Mouse (Mus musculus) heart, embryonic 15.5 days (tissue): ENCODE measurements around the gene 9530068E07Rik. TPM values are rescaled to one million over a fixed set of nuclear protein-coding genes. Genes with fewer than 3 reads are reported as not detected.

Source experiments
- ATAC-seq: fragments of 200-750 bp; cut with Nextera tagmentation; replicated peaks from 2 replicates; pipeline ENCODE4 v1.8.0; 2017; ENCODE audit warnings: low read depth, moderate TSS enrichment; ENCODE audit not compliant: insufficient number of reproducible peaks, insufficient read depth, low FRiP score
- H3K27ac ChIP-seq: fragments of 300-500 bp; sonication (generic); 2 replicates; pipeline ENCODE4 v1.5.1; 2015; ENCODE audit warnings: mild to moderate bottlenecking, inconsistent platforms
- H3K27me3 ChIP-seq: fragments of 300-500 bp; sonication (generic); 2 replicates; pipeline ENCODE4 v1.6.1; 2015; ENCODE audit warnings: inconsistent platforms
- H3K36me3 ChIP-seq: fragments of 300-500 bp; sonication (generic); 2 replicates; pipeline ENCODE4 v1.6.1; 2015; ENCODE audit warnings: mild to moderate bottlenecking, inconsistent platforms
- H3K4me1 ChIP-seq: fragments of 300-500 bp; sonication (generic); replicated peaks from 2 replicates; pipeline ENCODE4 v1.6.1; 2015; ENCODE audit warnings: inconsistent platforms
- H3K4me2 ChIP-seq: fragments of 300-500 bp; sonication (generic); 2 replicates; pipeline ENCODE4 v1.6.1; 2015; ENCODE audit warnings: inconsistent platforms, mild to moderate bottlenecking, moderate library complexity
- H3K4me3 ChIP-seq: fragments of 300-500 bp; sonication (generic); 2 replicates; pipeline ENCODE4 v1.5.1; 2015; ENCODE audit warnings: mild to moderate bottlenecking, inconsistent platforms
- H3K9ac ChIP-seq: fragments of 300-500 bp; sonication (generic); 2 replicates; pipeline ENCODE4 v1.6.1; 2015; ENCODE audit warnings: mild to moderate bottlenecking, inconsistent platforms
- H3K9me3 ChIP-seq: fragments of 300-500 bp; sonication (generic); replicated peaks from 2 replicates; pipeline ENCODE4 v1.6.1; 2016; ENCODE audit warnings: inconsistent platforms
- WGBS: fragments of 180-500 bp; shearing (Covaris S2); methylation state at CpG from one replicate; pipeline ENCODE4 v1.1.7; 2015; ENCODE audit warnings: mixed read lengths; 5-methylcytosine and 5-hydroxymethylcytosine counted together
- polyA plus RNA-seq: library from polyadenylated mRNA; unstranded; fragments of >200 nt; fragmentation: Nextera tagmentation; extraction: Ambion mirVana; gene quantifications from 2 replicates; pipeline ENCODE4 v1.2.1, GENCODE M21; 2015

Gene 9530068E07Rik
- polyA plus RNA-seq, 1 experiment from 2014 or later: 165 TPM

- no peaks in the 10 kb centered on the region for H3K9me3 ChIP-seq
- ATAC-seq: peak; percentile 80
- peak overlapping the region; percentile 98 for H3K27ac ChIP-seq
- peak overlapping the region; percentile 98 for H3K9ac ChIP-seq
- under 1% methylated on average over 33 of the region's 33 CpGs for WGBS
- H3K27me3 ChIP-seq: no peaks in the 10 kb centered on the region
- H3K4me3 ChIP-seq: peak overlapping the region; percentile 98
- peaks cover 13% of the 10 kb centered on the region; the same call in 1 of the 2 replicates for H3K4me1 ChIP-seq
- 0 out of 2 replicates have a peak, but pooled peaks cover under 1% of the 10 kb centered on the region for H3K36me3 ChIP-seq
- peak overlapping the region; percentile 73 for H3K4me2 ChIP-seq
These were observed 465 bp downstream of the 9530068E07Rik start for GRCm38 (mm10) chr11:52396597-52397188.

GRCm38 (mm10) chr11:52397385-52397987, 1.3 kb downstream of the 9530068E07Rik start:
- Histone ChIP-seq H3K4me2 (peak overlapping the region; percentile 73), H3K4me1 (peaks cover 18% of the 10 kb centered on the region), H3K9me3 (no peaks in the 10 kb centered on the region), H3K27ac (peak overlapping the region; percentile 98; the same call in 1 of the 2 replicates), H3K9ac (peak overlapping the region; percentile 98; the same call in 1 of the 2 replicates), H3K4me3 (peak overlapping the region; percentile 98), H3K27me3 (no peaks in the 10 kb centered on the region), H3K36me3 (no peaks in the 10 kb centered on the region)
- 83% methylated on average over 4 of the region's 4 CpGs for WGBS
- no peak for ATAC-seq

- Histone ChIP-seq H3K4me3 (no peak overlapping the region), H3K4me1 (peaks cover 18% of the 10 kb centered on the region), H3K27me3 (no peaks in the 10 kb centered on the region), H3K4me2 (no peak overlapping the region), H3K9ac (no peak overlapping the region), H3K36me3 (peaks cover 29% of the 10 kb centered on the region), H3K27ac (no peak overlapping the region), H3K9me3 (no peaks in the 10 kb centered on the region)
- ATAC-seq: no peak
- 54% methylated on average over 2 of the region's 2 CpGs for WGBS
These were observed 5.2 kb downstream of the 9530068E07Rik start for GRCm38 (mm10) chr11:52401476-52401875.

- Histone ChIP-seq H3K36me3 (peaks cover 40% of the 10 kb centered on the region), H3K9ac (no peak overlapping the region)
- ATAC-seq: no peak
These were observed 6.3 kb downstream of the 9530068E07Rik start for GRCm38 (mm10) chr11:52402566-52402965.

GRCm38 (mm10) chr11:52404209-52404608, 8.0 kb downstream of the 9530068E07Rik start:
- peaks cover 52% of the 10 kb centered on the region for H3K36me3 ChIP-seq
- no peak overlapping the region for H3K27ac ChIP-seq
- ATAC-seq: no peak
- 85% methylated on average over 5 of the region's 5 CpGs for WGBS
- H3K4me2 ChIP-seq: no peak overlapping the region
- H3K27me3 ChIP-seq: no peaks in the 10 kb centered on the region
- no peaks in the 10 kb centered on the region for H3K9me3 ChIP-seq
- no peak overlapping the region for H3K9ac ChIP-seq
- no peak overlapping the region for H3K4me3 ChIP-seq
- peaks cover 23% of the 10 kb centered on the region for H3K4me1 ChIP-seq

More at GRCm38 (mm10) chr11:52402566-52402965, 6.3 kb downstream of the 9530068E07Rik start:
- Histone ChIP-seq H3K27ac (no peak overlapping the region), H3K4me3 (no peak overlapping the region), H3K27me3 (no peaks in the 10 kb centered on the region), H3K4me1 (peaks cover 12% of the 10 kb centered on the region), H3K9me3 (no peaks in the 10 kb centered on the region), H3K4me2 (no peak overlapping the region)
- 62% methylated on average over 1 of the region's 1 CpGs for WGBS

- no peak overlapping the region for H3K9ac ChIP-seq
- ATAC-seq: no peak
- H3K9me3 ChIP-seq: no peaks in the 10 kb centered on the region
- 73% methylated on average over 9 of the region's 9 CpGs for WGBS
- no peak overlapping the region for H3K4me3 ChIP-seq
- H3K27ac ChIP-seq: no peak overlapping the region
- H3K4me2 ChIP-seq: no peak overlapping the region
- peaks cover 52% of the 10 kb centered on the region for H3K36me3 ChIP-seq
- H3K27me3 ChIP-seq: no peaks in the 10 kb centered on the region
- H3K4me1 ChIP-seq: peaks cover 30% of the 10 kb centered on the region
These were observed 9.0 kb downstream of the 9530068E07Rik start for GRCm38 (mm10) chr11:52405196-52405688.

- Histone ChIP-seq H3K27me3 (no peaks in the 10 kb centered on the region), H3K4me2 (no peak overlapping the region), H3K4me3 (no peak overlapping the region), H3K9ac (0 out of 2 replicates have a peak overlapping the region, but pooled peaks have one; percentile 8), H3K4me1 (peaks cover 20% of the 10 kb centered on the region), H3K9me3 (no peaks in the 10 kb centered on the region), H3K36me3 (peaks cover 38% of the 10 kb centered on the region), H3K27ac (peak overlapping the region; percentile 69)
- WGBS: 20% methylated on average over 5 of the region's 5 CpGs
- ATAC-seq: 0 out of 2 replicates have a peak, but pooled peaks have one; percentile 21
These were observed 13.1 kb downstream of the 9530068E07Rik start for GRCm38 (mm10) chr11:52409316-52409715.

GRCm38 (mm10) chr11:52418358-52418757, 22.1 kb downstream of the 9530068E07Rik start:
- Histone ChIP-seq H3K9ac (no peak overlapping the region), H3K4me1 (0 out of 2 replicates have a peak, but pooled peaks cover 5% of the 10 kb centered on the region), H3K4me3 (no peak overlapping the region), H3K27ac (peak overlapping the region; percentile 7; the same call in 1 of the 2 replicates), H3K27me3 (no peaks in the 10 kb centered on the region), H3K9me3 (no peaks in the 10 kb centered on the region), H3K4me2 (no peak overlapping the region), H3K36me3 (no peaks in the 10 kb centered on the region)
- 50% methylated on average over 5 of the region's 5 CpGs for WGBS
- peak; percentile 58 for ATAC-seq

- no peak overlapping the region for H3K27ac ChIP-seq
- H3K4me1 ChIP-seq: 0 out of 2 replicates have a peak, but pooled peaks cover 5% of the 10 kb centered on the region
These were observed 23.0 kb downstream of the 9530068E07Rik start for GRCm38 (mm10) chr11:52419246-52419645.

GRCm38 (mm10) chr11:52419861-52420260, 23.6 kb downstream of the 9530068E07Rik start:
- no peak overlapping the region for H3K9ac ChIP-seq
- no peaks in the 10 kb centered on the region for H3K27me3 ChIP-seq
- H3K4me2 ChIP-seq: no peak overlapping the region
- no peak overlapping the region for H3K4me3 ChIP-seq
- ATAC-seq: no peak
- no peak overlapping the region for H3K27ac ChIP-seq
- H3K4me1 ChIP-seq: 0 out of 2 replicates have a peak, but pooled peaks cover 5% of the 10 kb centered on the region
- H3K36me3 ChIP-seq: no peaks in the 10 kb centered on the region
- WGBS: 83% methylated on average over 7 of the region's 7 CpGs
- H3K9me3 ChIP-seq: no peaks in the 10 kb centered on the region

More at GRCm38 (mm10) chr11:52419246-52419645, 23.0 kb downstream of the 9530068E07Rik start:
- H3K4me2 ChIP-seq: no peak overlapping the region
- no peak for ATAC-seq
- H3K9ac ChIP-seq: no peak overlapping the region
- no peaks in the 10 kb centered on the region for H3K9me3 ChIP-seq
- no peak overlapping the region for H3K4me3 ChIP-seq
- no peaks in the 10 kb centered on the region for H3K36me3 ChIP-seq
- WGBS: 51% methylated on average over 5 of the region's 5 CpGs
- no peaks in the 10 kb centered on the region for H3K27me3 ChIP-seq

GRCm38 (mm10) chr11:52420296-52421052, 24.2 kb downstream of the 9530068E07Rik start:
- Histone ChIP-seq H3K4me3 (no peak overlapping the region), H3K4me1 (0 out of 2 replicates have a peak, but pooled peaks cover 5% of the 10 kb centered on the region), H3K27ac (no peak overlapping the region), H3K36me3 (no peaks in the 10 kb centered on the region), H3K27me3 (no peaks in the 10 kb centered on the region), H3K4me2 (no peak overlapping the region), H3K9ac (no peak overlapping the region), H3K9me3 (no peaks in the 10 kb centered on the region)
- no peak for ATAC-seq
- 71% methylated on average over 12 of the region's 12 CpGs for WGBS
